Mouse (Mus musculus) hindlimb bud, embryonic 11.5 days (tissue): ENCODE measurements around the gene Znhit3.
"Not testable (repeated sequence)": the region's sequence is repeated elsewhere in the genome, so short reads cannot be mapped to it uniquely, and the experiment has no call there.

Source experiments
- DNase-seq: peaks from one replicate; pipeline ENCODE4 v3.0.0-alpha.2; 2012; ENCODE audit warnings: low read depth, low spot score; ENCODE audit errors: extremely low spot score

Znhit3 gene

DNA sequence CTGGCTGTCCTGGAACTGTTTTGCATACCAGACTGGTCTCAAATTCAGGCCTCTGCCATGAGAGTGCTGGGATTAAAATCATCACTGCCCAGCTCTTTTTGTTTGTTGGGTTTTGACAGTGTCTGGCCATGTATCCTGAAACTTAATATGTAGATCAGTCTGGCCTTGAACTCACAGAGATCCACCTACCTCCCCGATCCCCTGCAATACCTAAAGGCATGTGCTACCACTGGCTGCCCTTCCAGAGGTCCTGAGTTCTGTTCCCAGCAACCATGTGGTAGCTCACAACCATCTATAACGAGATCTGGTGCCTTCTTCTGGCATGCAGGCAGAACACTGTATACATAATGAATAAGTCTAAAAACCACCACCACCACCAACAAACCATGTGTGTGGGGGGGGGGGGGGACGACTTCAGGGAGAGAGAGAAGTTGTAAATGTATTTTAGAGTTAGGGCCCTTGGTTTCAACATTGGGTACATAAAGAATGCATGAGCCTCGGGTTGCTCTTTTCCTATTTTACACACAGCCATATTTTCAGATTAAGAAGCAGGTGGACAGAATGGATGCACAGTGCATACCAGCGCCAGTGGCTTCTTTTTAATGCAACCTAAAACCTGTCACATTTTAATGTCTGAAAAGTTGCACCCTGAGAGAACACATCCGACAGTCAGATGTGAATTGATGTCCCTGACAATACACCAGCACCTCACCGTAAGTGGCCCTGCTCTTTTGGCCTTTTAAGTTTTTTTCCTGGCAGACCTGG lies 37.0 kb downstream of the Znhit3 start:
- no peak for DNase-seq

DNA sequence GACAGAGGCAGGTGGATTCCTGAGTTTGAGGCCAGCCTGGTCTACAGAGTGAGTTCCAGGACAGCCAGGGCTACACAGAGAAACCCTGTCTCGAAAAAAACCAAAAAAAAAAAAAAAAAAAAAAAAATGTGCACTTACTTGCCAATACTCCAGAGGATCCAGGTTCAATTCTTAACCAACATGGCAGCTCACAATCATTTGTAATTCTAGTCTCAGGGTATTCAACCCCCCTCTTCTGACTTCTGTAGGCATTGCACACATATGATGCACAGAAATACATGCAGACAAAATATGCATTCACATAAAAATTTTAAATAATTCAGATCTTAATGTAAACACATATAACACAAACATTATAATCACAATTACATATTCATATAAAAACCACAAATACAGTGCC lies 40.1 kb downstream of the Znhit3 start:
- DNase-seq = not testable (repeated sequence)

DNA sequence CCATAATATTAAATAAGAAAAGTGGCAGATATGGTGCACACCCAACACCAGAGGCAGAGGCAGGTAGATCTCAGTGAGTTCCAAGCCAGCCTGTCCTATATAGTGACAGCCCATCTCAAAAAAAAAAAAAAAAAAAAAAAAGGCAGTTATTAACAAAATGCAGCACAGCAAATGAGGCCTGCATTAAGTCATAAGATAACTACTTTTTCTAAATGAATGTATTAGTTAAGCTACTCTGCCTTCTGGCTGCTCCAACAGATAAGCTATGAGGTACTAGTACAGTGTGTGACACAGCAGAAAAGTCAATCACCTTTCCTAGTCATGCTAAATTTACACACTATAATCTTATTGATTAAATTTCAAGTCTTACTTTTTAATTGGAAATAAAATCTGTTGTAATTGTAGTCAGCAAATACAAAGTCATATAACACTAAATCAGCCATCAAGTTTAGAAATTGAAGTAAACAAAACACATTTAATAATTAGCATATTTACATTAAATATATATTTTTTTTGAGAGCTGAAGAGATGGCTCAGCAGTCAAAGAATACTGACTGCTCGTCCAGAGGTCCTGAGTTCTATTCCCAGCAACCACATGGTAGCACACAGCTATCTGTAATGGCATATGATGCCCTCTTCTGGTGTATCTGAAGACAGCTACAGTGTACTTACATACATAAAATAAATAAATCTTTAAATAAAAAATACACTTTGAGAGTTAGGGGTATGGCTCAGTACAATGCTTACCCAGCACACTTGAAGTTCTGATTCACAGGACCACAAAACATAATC lies 42.9 kb downstream of the Znhit3 start:
- DNase-seq = no peak

DNA sequence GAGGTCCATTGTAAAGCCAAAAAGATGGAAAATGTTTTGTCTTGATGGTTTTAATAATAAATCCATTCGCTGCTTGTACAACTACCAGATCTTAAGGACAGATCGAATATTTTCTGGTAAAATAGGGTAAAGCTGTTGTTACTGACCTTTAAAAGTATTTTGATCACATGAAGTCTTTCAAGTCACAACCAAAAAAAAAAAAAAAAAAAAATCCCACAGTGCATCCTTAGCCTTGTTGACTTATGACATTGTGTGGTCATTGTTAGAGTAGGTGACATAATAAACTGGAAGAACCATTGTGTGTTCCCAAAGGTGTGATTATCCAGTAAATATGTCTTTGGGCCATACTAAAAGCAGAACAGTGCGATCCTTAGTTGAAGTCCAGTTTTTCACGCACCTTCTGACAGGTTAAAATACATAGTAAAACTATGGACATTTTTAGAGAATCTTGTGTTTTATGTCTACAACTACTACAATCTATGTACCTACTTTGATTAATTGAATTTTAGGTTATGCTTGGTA lies 44.6 kb downstream of the Znhit3 start:
- no peak for DNase-seq

DNA sequence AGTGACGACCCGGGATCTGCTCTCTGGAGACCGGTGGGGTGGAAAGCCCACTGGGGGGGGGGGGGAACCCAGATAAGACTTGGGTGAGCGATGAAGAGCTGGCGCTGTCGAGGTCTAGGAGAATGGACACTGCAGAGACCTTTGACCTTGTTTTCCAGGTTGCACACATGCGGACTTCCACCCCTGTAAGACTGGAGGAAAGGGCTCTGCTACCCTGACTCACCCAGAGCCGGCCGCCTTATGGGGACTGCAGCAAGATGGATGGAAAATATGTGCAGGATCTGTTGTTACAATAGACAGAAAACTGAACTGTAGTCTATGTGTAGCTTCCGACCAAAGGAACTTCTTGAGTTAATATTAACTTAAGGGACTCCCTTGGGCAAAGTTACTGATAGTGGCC lies 45.1 kb downstream of the Znhit3 start:
- no peak for DNase-seq

DNA sequence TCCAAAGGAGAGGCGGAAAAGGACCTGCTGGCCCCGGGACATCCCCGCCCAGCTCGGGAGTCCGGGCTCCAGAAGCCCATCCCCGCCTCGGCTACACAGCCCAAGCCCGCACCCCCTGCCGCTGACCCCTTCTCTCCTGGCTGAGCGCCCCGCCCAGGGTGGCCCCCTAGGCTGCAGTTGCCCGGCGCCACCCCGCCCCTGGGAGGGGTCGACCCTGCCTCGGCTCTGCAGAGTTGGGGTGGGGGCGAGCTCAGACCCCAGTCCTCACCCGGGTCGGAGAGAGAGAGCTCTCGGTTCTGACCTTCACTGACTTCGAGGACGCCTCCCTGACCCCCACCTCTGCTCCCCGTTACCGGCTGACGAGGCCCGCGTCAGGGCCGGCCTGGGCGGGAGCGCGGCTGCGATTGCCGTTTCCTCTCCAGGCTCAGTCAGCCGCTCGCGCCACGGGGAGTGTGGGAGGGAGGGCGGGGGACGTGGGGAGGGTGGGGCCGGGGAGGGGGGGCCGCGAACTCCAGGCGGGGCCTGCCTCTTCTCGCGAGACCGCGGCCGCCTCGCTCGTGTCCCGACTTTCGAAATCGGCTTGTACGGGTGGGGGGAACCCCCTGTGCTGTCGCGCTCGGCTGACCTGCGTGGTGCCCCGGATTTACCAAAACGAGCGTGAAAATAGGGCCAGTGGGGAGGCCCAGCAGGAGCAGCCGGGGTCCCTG lies 45.7 kb downstream of the Znhit3 start, which contains the start of gene Ggnbp2:
Ggnbp2 (minus strand) TSS at position 481 of the 707 bp plus-strand sequence.
- DNase-seq = no peak

DNA sequence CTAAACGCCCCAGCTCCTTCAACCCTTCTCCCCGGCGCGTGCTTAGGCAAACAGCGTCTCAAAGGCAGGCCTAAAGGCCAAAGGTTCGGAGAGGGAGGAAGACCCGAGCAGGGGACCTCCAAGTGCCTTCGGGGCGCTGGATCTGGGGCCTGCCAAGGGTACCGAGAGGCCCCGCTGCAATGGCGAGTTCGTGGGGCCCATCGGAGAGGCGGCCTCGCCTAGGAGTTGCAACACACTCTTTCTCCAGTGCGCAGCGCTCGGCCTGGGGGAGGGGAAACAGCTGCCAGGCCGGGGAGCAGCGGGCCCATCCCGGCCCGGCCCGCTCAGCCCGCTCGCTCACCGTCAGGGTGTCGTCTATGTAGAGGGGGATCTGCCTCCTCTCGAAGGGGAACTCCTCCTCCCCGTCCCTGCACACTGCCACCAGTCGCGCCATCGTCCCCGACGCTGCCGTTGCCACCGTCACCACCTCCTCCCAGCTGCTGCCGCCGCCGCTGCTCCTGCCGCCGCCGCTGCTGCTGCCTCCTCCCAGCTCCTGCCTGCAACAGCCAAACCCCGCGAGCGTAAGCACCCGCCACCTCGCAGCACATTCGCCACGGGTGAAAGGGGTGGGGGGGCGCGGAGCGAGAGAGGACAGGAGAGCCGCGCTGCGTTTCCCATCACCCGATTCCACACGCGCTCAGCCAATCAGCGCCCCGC lies 46.5 kb downstream of the Znhit3 start:
- DNase-seq = peak; percentile 69

DNA sequence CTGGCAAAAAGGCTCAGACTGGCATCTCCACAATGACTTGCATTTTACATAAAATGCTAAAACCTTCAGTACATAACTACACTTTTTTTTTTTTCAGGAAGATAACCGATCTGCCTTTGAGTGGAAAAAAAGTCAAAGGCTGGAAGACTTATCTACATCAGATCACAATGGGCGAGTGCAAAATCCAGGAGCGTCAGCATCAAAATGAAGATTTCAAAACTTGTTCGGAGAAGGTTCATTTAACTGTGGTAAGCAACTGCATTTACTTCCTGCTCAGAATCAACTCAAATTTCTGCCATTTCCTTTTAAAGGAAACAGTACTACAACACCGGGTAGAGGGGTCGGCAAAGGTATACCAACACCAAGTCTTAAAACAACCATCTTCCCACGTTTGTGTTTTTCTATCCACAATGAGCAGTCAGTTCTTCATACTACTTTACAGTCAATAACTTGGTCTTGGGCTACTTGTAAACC lies 47.3 kb downstream of the Znhit3 start:
- DNase-seq = no peak

DNA sequence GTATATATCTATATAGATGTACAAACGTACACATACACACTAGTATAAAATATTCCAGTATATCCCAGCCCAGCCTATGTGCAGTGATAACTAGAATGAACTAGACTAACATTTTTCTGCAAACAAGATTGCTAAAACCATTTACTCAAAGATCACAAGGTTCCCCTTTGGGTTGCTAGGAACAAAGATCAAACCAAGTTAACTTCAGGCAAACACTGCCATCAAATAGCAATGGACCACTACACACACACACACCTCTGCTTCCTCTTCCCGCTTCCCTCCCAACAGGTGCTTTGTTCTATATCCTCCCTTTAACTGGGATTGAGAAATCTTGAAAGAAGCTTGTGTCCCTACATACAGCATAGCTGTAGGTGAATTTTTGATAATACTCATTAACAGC lies 48.6 kb downstream of the Znhit3 start:
- no peak for DNase-seq

DNA sequence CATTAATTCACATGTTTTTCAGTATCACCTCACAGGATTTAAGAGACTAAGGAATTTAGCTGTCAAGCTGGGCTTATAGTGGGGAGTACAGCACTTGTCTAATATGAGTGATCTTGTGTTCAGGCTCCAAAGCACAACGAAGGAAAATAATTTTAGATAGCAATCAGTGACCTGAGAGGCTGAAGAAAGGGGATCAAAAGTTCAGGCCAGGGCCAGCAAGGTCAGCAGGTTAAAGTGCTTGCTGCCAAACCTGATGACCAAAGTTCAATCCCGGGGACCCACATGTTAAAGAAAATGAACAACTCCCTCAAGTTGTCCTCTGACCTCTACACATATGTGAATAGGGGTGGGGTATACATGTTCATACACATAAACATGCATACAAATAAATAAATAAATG lies 50.9 kb downstream of the Znhit3 start:
- DNase-seq = no peak
